Mouse (Mus musculus): ENCODE data around the gene Lpin1. TPM values are rescaled to one million over a fixed set of nuclear protein-coding genes. Genes with fewer than 3 reads are reported as not detected.

The Lpin1 gene
- polyA plus RNA-seq (2015; fragmentation: Nextera tagmentation; extraction: Ambion mirVana) = 13.2 and 15.5 TPM in 2 replicates

- no peak within 1 kb of the TSS for H3K4me2 ChIP-seq
- no peak within 1 kb of the TSS for H3K4me3 ChIP-seq (replicated peaks)
- H3K4me1 ChIP-seq = 0 out of 2 replicates have a peak, but pooled peaks cover 3% of the 10 kb centered on the region
- no peaks in the 10 kb centered on the region for H3K36me3 ChIP-seq
- WGBS = 92% methylated on average over 2 of the region's 2 CpGs
- no peak for ATAC-seq (ENCODE audit: low FRiP score)
- H3K27ac ChIP-seq (replicated peaks) = no peak within 1 kb of the TSS
- no peaks in the 10 kb centered on the region for H3K9me3 ChIP-seq (replicated peaks)
- H3K27me3 ChIP-seq (replicated peaks) = no peaks in the 10 kb centered on the region
- H3K9ac ChIP-seq (replicated peaks) = no peak within 1 kb of the TSS
Observed at GRCm38 (mm10) chr12:16610936-16611335, at the start of gene Lpin1. Lpin1 (minus strand) TSS chr12:16610966.

DNA sequence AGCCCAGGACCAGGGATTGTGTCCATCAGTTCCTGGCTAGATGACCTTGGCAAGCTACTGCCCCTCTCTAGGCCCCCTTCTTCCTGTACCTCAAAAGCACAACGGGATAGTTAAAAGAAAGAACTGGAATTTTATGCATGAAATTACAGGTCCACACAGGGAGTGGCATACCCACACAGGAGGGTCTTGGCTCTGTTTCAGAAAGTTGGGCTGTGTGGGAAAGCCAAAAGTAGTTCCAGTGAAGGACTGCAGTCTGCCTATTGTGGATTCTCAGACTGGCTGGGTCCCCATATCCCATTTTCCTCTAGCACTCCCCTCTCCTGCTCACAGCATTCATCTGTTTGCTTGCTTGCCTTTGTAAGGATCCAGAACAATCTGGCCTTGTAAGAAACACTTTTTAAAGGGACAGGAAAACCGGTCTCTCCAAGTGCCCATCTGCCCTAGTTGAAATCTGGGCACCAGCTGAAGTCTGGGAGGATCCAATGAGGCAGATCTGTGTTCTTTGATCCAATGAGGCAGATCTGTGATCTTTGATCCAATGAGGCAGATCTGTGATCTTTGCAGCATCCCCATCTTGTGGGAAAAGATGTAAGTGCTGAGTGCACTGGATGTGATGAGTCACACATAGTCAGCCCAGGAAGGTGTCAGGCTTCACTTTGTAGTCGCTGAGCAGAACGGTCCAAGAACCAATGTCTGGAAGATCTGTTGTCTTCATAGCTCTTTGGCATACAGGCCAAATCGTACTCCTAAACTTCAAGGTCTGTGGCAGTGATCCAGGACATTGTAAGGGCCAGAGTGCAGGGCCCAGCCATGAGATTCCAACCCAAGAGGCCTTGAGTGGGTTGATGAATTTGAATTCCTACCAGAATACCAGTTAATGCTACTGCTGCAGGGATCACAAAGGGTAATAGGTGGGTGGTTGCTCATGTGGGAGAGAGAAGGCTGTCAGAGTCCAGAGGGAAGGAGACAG, 46.4 kb upstream of the Lpin1 start:
- peaks cover 10% of the 10 kb centered on the region for H3K4me1 ChIP-seq
- no peak overlapping the region for H3K9ac ChIP-seq (replicated peaks)
- H3K4me3 ChIP-seq (replicated peaks) = no peak overlapping the region
- H3K27ac ChIP-seq (replicated peaks) = no peak overlapping the region
- no peaks in the 10 kb centered on the region for H3K9me3 ChIP-seq (replicated peaks)
- 77% methylated on average over 5 of the region's 5 CpGs for WGBS
- ATAC-seq (ENCODE audit: low FRiP score) = no peak
- no peak overlapping the region for H3K4me2 ChIP-seq
- peaks cover 39% of the 10 kb centered on the region for H3K27me3 ChIP-seq (replicated peaks)
- no peaks in the 10 kb centered on the region for H3K36me3 ChIP-seq

DNA sequence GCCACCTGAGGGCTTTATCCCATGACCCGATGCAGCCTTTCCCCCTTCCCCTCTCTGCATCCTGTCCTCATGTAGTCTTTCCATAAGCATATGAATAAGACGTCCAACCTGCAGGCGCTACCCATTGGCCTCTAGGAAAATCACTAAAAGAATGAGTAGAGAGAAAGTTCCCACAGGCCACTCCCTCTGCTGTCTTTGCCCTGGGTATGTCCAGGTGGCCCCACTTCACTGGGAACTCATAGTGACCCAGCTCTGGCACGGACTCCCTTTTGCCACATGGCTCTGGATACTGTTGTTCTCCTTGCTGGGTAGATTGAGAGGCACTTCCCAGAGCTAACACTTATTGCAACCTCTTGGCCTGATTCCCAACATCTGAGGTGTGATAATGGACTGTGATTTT, 44.8 kb upstream of the Lpin1 start:
- no peak overlapping the region for H3K27ac ChIP-seq (replicated peaks)
- no peak for ATAC-seq (ENCODE audit: low FRiP score)
- 83% methylated on average over 4 of the region's 4 CpGs for WGBS
- H3K4me2 ChIP-seq = no peak overlapping the region
- H3K9ac ChIP-seq (replicated peaks) = no peak overlapping the region
- H3K27me3 ChIP-seq (replicated peaks) = peaks cover 40% of the 10 kb centered on the region
- H3K4me3 ChIP-seq (replicated peaks) = no peak overlapping the region
- H3K36me3 ChIP-seq = no peaks in the 10 kb centered on the region
- no peaks in the 10 kb centered on the region for H3K9me3 ChIP-seq (replicated peaks)
- H3K4me1 ChIP-seq = peaks cover 10% of the 10 kb centered on the region

- ATAC-seq (ENCODE audit: low FRiP score) = peak; percentile 90
Observed at GRCm38 (mm10) chr12:16653332-16654093, 42.7 kb upstream of the Lpin1 start, which contains the start of gene Ntsr2. Ntsr2 (plus strand) TSS chr12:16653382.

DNA sequence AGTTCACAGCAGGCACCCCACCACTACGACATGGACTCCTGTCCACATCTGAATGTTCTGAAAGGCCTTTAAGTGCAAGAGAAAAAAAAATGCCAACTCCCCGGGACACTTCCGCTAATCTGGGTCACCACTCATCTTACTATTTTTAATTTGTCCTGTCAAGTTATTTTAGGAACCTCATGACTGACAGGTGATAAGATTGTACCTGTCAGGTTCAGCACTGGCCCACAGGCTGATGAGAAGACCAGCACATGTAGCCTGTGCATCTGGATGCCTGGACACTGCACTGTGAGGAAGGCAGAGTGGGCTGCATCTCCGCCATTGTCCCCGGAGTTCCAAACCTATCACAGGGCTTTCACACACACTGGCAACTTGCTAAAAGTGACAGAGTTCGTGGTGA, 39.1 kb upstream of the Lpin1 start:
- WGBS = 91% methylated on average over 6 of the region's 6 CpGs
- peaks cover 10% of the 10 kb centered on the region for H3K4me1 ChIP-seq
- no peaks in the 10 kb centered on the region for H3K36me3 ChIP-seq
- ATAC-seq (ENCODE audit: low FRiP score) = no peak
- H3K4me2 ChIP-seq = no peak overlapping the region
- no peak overlapping the region for H3K9ac ChIP-seq (replicated peaks)
- no peak overlapping the region for H3K4me3 ChIP-seq (replicated peaks)
- peaks cover 29% of the 10 kb centered on the region for H3K27me3 ChIP-seq (replicated peaks)
- H3K9me3 ChIP-seq (replicated peaks) = no peaks in the 10 kb centered on the region
- no peak overlapping the region for H3K27ac ChIP-seq (replicated peaks)

More at GRCm38 (mm10) chr12:16653332-16654093, 42.7 kb upstream of the Lpin1 start, which contains the start of gene Ntsr2:
- peaks cover 10% of the 10 kb centered on the region for H3K4me1 ChIP-seq
- peaks cover 43% of the 10 kb centered on the region for H3K27me3 ChIP-seq (replicated peaks)
- no peaks in the 10 kb centered on the region for H3K9me3 ChIP-seq (replicated peaks)
- H3K27ac ChIP-seq (replicated peaks) = no peak within 1 kb of the TSS
- H3K9ac ChIP-seq (replicated peaks) = peak within 1 kb of the TSS; percentile 33; the same call in 1 of the 2 replicates
- H3K36me3 ChIP-seq = no peaks in the 10 kb centered on the region
- WGBS = 4% methylated on average over 58 of the region's 58 CpGs
- peak within 1 kb of the TSS; percentile 94 for H3K4me2 ChIP-seq
- H3K4me3 ChIP-seq (replicated peaks) = peak within 1 kb of the TSS; percentile 44

DNA sequence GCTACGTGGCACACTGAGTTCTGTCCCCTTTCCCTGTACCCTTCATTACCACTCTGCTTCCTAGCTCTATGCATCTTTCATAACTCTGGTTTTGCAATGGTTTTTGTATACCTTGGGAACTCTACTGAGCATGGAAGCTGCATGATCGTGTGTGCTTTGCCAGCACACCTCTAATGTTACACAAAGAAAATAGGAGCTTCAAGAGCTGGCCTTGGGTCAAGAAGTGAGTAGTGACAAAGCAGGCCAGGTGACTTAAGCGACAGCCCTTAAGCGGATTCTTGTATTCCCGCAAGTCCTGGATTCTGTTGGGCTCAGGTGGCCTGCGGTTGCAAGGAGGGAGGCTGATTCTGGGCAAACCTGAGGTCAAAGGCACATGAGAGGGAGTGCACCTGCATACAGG, 37.5 kb upstream of the Lpin1 start:
- Histone ChIP-seq H3K27me3 (replicated peaks) (peaks cover 15% of the 10 kb centered on the region), H3K4me1 (peaks cover 15% of the 10 kb centered on the region), H3K9ac (replicated peaks) (no peak overlapping the region), H3K27ac (replicated peaks) (no peak overlapping the region), H3K36me3 (no peaks in the 10 kb centered on the region), H3K4me3 (replicated peaks) (no peak overlapping the region), H3K9me3 (replicated peaks) (no peaks in the 10 kb centered on the region), H3K4me2 (no peak overlapping the region)
- WGBS = 95% methylated on average over 6 of the region's 6 CpGs
- ATAC-seq (ENCODE audit: low FRiP score) = no peak

GRCm38 (mm10) chr12:16646780-16647409, 36.1 kb upstream of the Lpin1 start:
- whole genome bisulfite sequencing = 59% methylated on average over 9 of the region's 9 CpGs

GRCm38 (mm10) chr12:16644698-16645097, 33.9 kb upstream of the Lpin1 start:
- H3K27ac ChIP-seq (replicated peaks) = no peak overlapping the region
- H3K9me3 ChIP-seq (replicated peaks) = no peaks in the 10 kb centered on the region
- H3K9ac ChIP-seq (replicated peaks) = no peak overlapping the region
- peaks cover 12% of the 10 kb centered on the region for H3K4me1 ChIP-seq
- 46% methylated on average over 8 of the region's 8 CpGs for WGBS
- no peak overlapping the region for H3K4me2 ChIP-seq
- no peak overlapping the region for H3K4me3 ChIP-seq (replicated peaks)
- H3K27me3 ChIP-seq (replicated peaks) = no peaks in the 10 kb centered on the region
- H3K36me3 ChIP-seq = no peaks in the 10 kb centered on the region
- no peak for ATAC-seq (ENCODE audit: low FRiP score)

More at GRCm38 (mm10) chr12:16646780-16647409, 36.1 kb upstream of the Lpin1 start:
- ATAC-seq (ENCODE audit: low FRiP score) = no peak
- Histone ChIP-seq H3K27me3 (replicated peaks) (peaks cover 3% of the 10 kb centered on the region; the same call in 1 of the 2 replicates), H3K4me3 (replicated peaks) (no peak overlapping the region), H3K4me1 (peaks cover 12% of the 10 kb centered on the region), H3K9ac (replicated peaks) (no peak overlapping the region), H3K36me3 (no peaks in the 10 kb centered on the region), H3K9me3 (replicated peaks) (no peaks in the 10 kb centered on the region), H3K4me2 (no peak overlapping the region), H3K27ac (replicated peaks) (no peak overlapping the region)

- ATAC-seq (ENCODE audit: low FRiP score) = peak; percentile 75
- no peaks in the 10 kb centered on the region for H3K9me3 ChIP-seq (replicated peaks)
- H3K4me3 ChIP-seq (replicated peaks) = no peak overlapping the region
- 28% methylated on average over 12 of the region's 12 CpGs for WGBS
- H3K27ac ChIP-seq (replicated peaks) = peak overlapping the region; percentile 20
- no peak overlapping the region for H3K4me2 ChIP-seq
- no peaks in the 10 kb centered on the region for H3K27me3 ChIP-seq (replicated peaks)
- peaks cover 12% of the 10 kb centered on the region for H3K4me1 ChIP-seq
- H3K36me3 ChIP-seq = no peaks in the 10 kb centered on the region
- H3K9ac ChIP-seq (replicated peaks) = no peak overlapping the region
Observed at GRCm38 (mm10) chr12:16643508-16644345, 33.0 kb upstream of the Lpin1 start.

- Histone ChIP-seq H3K4me3 (replicated peaks) (no peak overlapping the region), H3K27me3 (replicated peaks) (no peaks in the 10 kb centered on the region), H3K9ac (replicated peaks) (no peak overlapping the region), H3K36me3 (no peaks in the 10 kb centered on the region), H3K9me3 (replicated peaks) (no peaks in the 10 kb centered on the region), H3K4me1 (peaks cover 12% of the 10 kb centered on the region), H3K4me2 (no peak overlapping the region), H3K27ac (replicated peaks) (no peak overlapping the region)
- WGBS = 67% methylated on average over 5 of the region's 5 CpGs
- no peak for ATAC-seq (ENCODE audit: low FRiP score)
Observed at GRCm38 (mm10) chr12:16642000-16642399, 31.2 kb upstream of the Lpin1 start.
